Mouse (Mus musculus) hindbrain, postnatal 0 days (tissue): ENCODE measurements around the gene Ccdc32. TPM values are rescaled to one million over a fixed set of nuclear protein-coding genes. Genes with fewer than 3 reads are reported as not detected.

ENCODE experiments used
- ATAC-seq: fragments of 200-750 bp; cut with Nextera tagmentation; 2 replicates; pipeline ENCODE4 v1.8.0; 2017; ENCODE audit warnings: mild to moderate bottlenecking, moderate TSS enrichment, moderate library complexity
- DNase-seq: peaks from one replicate; pipeline ENCODE4 v3.0.0-alpha.2; 2015; ENCODE audit warnings: low spot score
- H3K27ac ChIP-seq: fragments of 300-500 bp; sonication (generic); 2 replicates; pipeline ENCODE4 v1.5.1; 2014; ENCODE audit warnings: mild to moderate bottlenecking
- H3K27me3 ChIP-seq: fragments of 300-500 bp; sonication (generic); 2 replicates; pipeline ENCODE4 v1.6.1; 2014; ENCODE audit warnings: low read length, mixed read lengths; ENCODE audit not compliant: insufficient read depth
- H3K36me3 ChIP-seq: fragments of 300-500 bp; sonication (generic); 2 replicates; pipeline ENCODE4 v1.6.1; 2014; ENCODE audit warnings: low read length, mixed read lengths; ENCODE audit not compliant: insufficient read depth
- H3K4me1 ChIP-seq: fragments of 300-500 bp; sonication (generic); 2 replicates; pipeline ENCODE4 v1.6.1; 2014; ENCODE audit warnings: antibody characterized with exemption, low read length, mixed read lengths; ENCODE audit not compliant: insufficient read depth
- H3K4me2 ChIP-seq: fragments of 300-500 bp; sonication (generic); 2 replicates; pipeline ENCODE4 v1.6.1; 2014; ENCODE audit warnings: low read depth, mild to moderate bottlenecking, low read length, moderate library complexity, mixed read lengths
- H3K4me3 ChIP-seq: fragments of 300-500 bp; sonication (generic); 2 replicates; pipeline ENCODE4 v1.5.1; 2014; ENCODE audit warnings: low read length
- H3K9ac ChIP-seq: fragments of 300-500 bp; sonication (generic); replicated peaks from 2 replicates; pipeline ENCODE4 v1.6.1; 2014; ENCODE audit warnings: mild to moderate bottlenecking, low read length, moderate library complexity, mixed read lengths
- H3K9me3 ChIP-seq: fragments of 300-500 bp; sonication (generic); 2 replicates; pipeline ENCODE4 v1.6.1; 2016; ENCODE audit warnings: low read length, mixed read lengths
- CTCF ChIP-seq: IDR thresholded peaks from 2 replicates; pipeline ENCODE4 v1.5.1; 2016; ENCODE audit warnings: antibody characterized with exemption, control low read depth, low read depth
- WGBS: fragments of 180-500 bp; shearing (Covaris S2); extraction: QIAGEN DNeasy Blood & Tissue Kit; methylation state at CpG from one replicate; pipeline ENCODE4 v1.1.7; 2014; 5-methylcytosine and 5-hydroxymethylcytosine counted together
- polyA plus RNA-seq: library from polyadenylated mRNA; unstranded; fragments of >200 nt; fragmentation: Nextera tagmentation; extraction: Ambion mirVana; gene quantifications from 2 replicates; pipeline ENCODE4 v1.2.1, GENCODE M21; 2015
- total RNA-seq: library from RNA; depleted of rRNA; stranded (reverse); fragments of >200 nt; gene quantifications from 2 replicates; pipeline ENCODE4 v1.2.3, GENCODE M21; 2014; rRNA removed

Ccdc32 gene
- total RNA-seq (26.1 and 33.1 TPM in 2 replicates), polyA plus RNA-seq (47.7 and 47.9 TPM in 2 replicates)

DNA sequence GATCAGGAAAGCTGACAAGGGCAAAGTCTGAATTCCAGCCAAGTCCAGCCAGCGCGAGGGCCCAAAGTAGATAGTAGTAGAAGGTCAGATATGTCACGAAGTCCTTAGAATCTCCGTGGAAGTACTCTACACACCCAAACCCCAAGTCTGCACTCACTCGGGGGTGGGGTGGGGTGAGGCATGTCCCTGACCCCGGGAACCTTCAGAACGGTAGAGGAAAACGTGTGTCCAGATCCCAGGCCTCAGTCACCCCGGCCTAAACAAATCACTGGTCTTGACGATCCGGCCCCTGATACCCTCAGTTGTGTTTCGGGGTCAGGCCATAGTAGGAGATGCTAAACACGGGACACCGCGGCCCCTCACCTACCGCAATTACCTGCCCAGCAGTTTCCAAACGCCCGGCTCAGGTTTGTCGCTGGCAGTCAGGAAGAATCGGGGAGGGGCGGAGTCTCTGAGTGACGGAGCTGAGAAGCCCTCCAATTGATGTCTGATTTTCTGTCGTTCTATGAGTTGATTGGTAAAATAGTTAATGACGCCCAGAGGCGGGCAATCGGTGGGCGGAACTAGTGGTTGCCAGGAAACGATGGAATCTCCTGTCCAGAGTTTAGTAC, at the start of gene Ccdc32:
Ccdc32 (minus strand) TSS at position 453 of the 611 bp plus-strand sequence.
- DNase-seq, result peak; percentile 96
- under 1% methylated on average over 28 of the region's 28 CpGs for WGBS
- no peak for TF ChIP-seq CTCF

GRCm38 (mm10) chr2:119072397-119072796, 43.2 kb upstream of the Ccdc32 start:
- DNase-seq, result no peak
- no peak for TF ChIP-seq CTCF
- Histone ChIP-seq H3K27ac (no peak overlapping the region), H3K4me2 (no peak overlapping the region), H3K4me1 (no peaks in the 10 kb centered on the region), H3K36me3 (no peaks in the 10 kb centered on the region), H3K9me3 (no peaks in the 10 kb centered on the region), H3K9ac (no peak overlapping the region), H3K27me3 (no peaks in the 10 kb centered on the region), H3K4me3 (no peak overlapping the region)
- ATAC-seq, result no peak
- WGBS, result 95% methylated on average over 4 of the region's 4 CpGs

More for the DNA sequence above, at the start of gene Ccdc32:
- Histone ChIP-seq H3K4me3 (peak within 1 kb of the TSS; percentile 73), H3K36me3 (no peaks in the 10 kb centered on the region), H3K4me2 (peak within 1 kb of the TSS; percentile 93), H3K9ac (peak within 1 kb of the TSS; percentile 80), H3K27ac (no peak within 1 kb of the TSS), H3K27me3 (no peaks in the 10 kb centered on the region), H3K4me1 (peaks cover 4% of the 10 kb centered on the region), H3K9me3 (no peaks in the 10 kb centered on the region)
- ATAC-seq, result peak; percentile 97

DNA sequence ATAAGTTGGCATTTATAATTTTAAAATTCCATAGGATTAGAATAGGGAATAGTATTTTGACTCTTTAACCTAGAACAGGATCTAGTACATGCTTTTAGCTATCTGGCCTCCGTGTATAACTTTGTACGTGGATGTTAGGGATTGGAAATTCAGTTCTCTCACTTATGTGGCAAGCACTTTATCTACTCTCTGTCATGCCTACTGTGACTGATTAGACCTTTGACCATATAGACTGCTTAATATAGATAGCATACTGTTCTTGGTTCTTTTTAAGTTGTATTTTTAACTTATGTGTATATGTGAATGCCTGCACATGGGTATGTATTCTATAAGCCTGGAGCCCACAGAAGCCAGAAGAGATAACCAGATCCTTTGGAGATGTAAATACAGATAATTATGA, 30.9 kb upstream of the Ccdc32 start:
- ATAC-seq, result no peak
- H3K27ac ChIP-seq, result no peak overlapping the region
- no peaks in the 10 kb centered on the region for H3K36me3 ChIP-seq
- TF ChIP-seq CTCF, result no peak
- H3K9me3 ChIP-seq, result no peaks in the 10 kb centered on the region
- DNase-seq, result no peak
- 98% methylated on average over 2 of the region's 2 CpGs for WGBS
- no peaks in the 10 kb centered on the region for H3K4me1 ChIP-seq
- H3K27me3 ChIP-seq, result no peaks in the 10 kb centered on the region
- H3K4me2 ChIP-seq, result no peak overlapping the region
- H3K4me3 ChIP-seq, result no peak overlapping the region
- no peak overlapping the region for H3K9ac ChIP-seq

- no peak for TF ChIP-seq CTCF
- no peak overlapping the region for H3K27ac ChIP-seq
- no peak overlapping the region for H3K4me3 ChIP-seq
- 91% methylated on average over 4 of the region's 4 CpGs for WGBS
- no peaks in the 10 kb centered on the region for H3K36me3 ChIP-seq
- H3K4me2 ChIP-seq, result no peak overlapping the region
- H3K9ac ChIP-seq, result no peak overlapping the region
- no peak for ATAC-seq
- no peak for DNase-seq
- no peaks in the 10 kb centered on the region for H3K4me1 ChIP-seq
- no peaks in the 10 kb centered on the region for H3K9me3 ChIP-seq
- H3K27me3 ChIP-seq, result no peaks in the 10 kb centered on the region
Measured at GRCm38 (mm10) chr2:119050132-119050650, 21.0 kb upstream of the Ccdc32 start.

DNA sequence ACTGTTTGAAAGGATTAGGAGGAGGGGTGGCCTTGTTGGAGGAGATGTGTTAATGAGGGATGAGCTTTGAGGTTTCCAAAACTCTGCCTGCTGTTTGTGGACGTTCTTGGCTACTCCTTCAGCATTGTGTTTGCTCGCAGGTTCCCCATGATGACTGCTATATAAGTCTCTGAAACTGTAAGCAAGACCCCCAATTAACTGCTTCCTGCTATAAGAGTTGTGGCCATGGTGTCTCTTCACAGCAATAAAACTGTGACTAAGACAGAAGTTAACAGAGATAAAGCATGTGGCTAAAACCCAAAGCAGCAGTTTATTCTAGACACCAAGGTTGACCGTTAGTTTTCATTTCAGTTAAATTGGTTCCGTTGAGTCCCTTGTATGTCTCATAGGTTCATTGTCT, 18.7 kb upstream of the Ccdc32 start:
- Histone ChIP-seq H3K27ac (no peak overlapping the region), H3K4me1 (no peaks in the 10 kb centered on the region), H3K27me3 (no peaks in the 10 kb centered on the region), H3K4me3 (peak overlapping the region; percentile 95), H3K9me3 (no peaks in the 10 kb centered on the region), H3K9ac (no peak overlapping the region; the same call in 1 of the 2 replicates), H3K36me3 (no peaks in the 10 kb centered on the region), H3K4me2 (peak overlapping the region; percentile 74)
- ATAC-seq (no peak), DNase-seq (no peak)
- WGBS, result 15% methylated on average over 4 of the region's 4 CpGs
- TF ChIP-seq CTCF, result no peak

DNA sequence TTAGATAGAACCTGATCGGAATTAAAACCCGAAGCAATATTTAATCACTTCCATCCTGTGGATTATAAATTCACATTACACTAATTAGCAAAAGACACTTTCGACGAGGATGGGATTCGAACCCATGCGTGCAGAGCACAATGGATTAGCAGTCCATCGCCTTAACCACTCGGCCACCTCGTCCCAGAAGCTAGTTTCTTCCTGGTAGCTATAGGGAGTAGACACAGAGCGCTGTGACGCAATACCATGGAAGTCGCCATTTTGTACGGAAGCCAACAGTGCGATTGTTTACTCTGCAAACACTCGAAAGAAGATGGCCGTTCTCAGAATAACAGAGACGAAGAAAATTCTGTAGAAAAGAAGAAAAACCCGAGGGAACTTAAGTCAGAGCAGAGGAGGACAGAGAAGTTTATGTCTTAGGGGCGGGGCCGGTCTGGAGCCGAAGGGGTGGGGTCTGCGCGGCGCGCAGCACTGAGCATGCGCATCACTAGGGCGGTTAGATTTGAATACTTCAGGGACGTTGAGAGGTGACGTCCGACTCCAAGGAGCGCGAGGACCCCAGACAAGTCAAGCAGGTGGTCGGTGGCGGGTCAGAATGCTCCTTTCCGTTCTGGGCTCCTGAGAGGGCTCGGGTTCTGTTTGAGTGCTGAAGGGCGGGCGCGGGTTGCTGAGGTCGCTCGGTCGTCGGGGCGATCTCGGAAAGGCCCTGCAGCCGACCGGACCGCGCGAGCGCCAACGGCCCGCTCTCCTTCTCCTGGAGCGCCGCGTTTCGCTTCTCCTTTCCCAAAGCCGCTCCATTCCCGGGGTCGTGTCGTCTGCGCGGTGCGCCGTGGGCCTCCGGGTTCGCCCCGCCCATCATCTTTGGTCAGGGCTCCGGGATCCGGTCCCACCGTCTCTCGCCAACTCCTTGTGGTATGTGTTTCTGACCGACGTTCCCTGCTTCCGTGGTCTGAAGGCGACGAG, 17.7 kb upstream of the Ccdc32 start, which contains the start of gene Knl1:
Knl1 (plus strand) TSS at position 471 of the 963 bp plus-strand sequence.
- peak; percentile 98 for ATAC-seq
- peak; percentile 97 for DNase-seq
- peak within 1 kb of the TSS; percentile 61 for H3K9ac ChIP-seq
- H3K4me2 ChIP-seq, result peak within 1 kb of the TSS; percentile 74
- under 1% methylated on average over 76 of the region's 77 CpGs for WGBS
- H3K9me3 ChIP-seq, result no peaks in the 10 kb centered on the region
- H3K4me1 ChIP-seq, result no peaks in the 10 kb centered on the region
- H3K27ac ChIP-seq, result peak within 1 kb of the TSS; percentile 79
- no peaks in the 10 kb centered on the region for H3K27me3 ChIP-seq
- no peaks in the 10 kb centered on the region for H3K36me3 ChIP-seq
- H3K4me3 ChIP-seq, result peak within 1 kb of the TSS; percentile 95
- TF ChIP-seq CTCF, result no peak
